Mouse (Mus musculus) liver, embryonic 12.5 days (tissue): ENCODE measurements around the gene Ugt2b1. TPM values are rescaled to one million over a fixed set of nuclear protein-coding genes. Genes with fewer than 3 reads are reported as not detected.

ENCODE experiments used
- ATAC-seq: fragments of 200-750 bp; cut with Nextera tagmentation; 2 replicates; pipeline ENCODE4 v1.8.0; 2017; ENCODE audit warnings: moderate number of reproducible peaks, mild to moderate bottlenecking, moderate library complexity
- H3K27ac ChIP-seq: fragments of 300-500 bp; sonication (generic); 2 replicates; pipeline ENCODE4 v1.5.1; 2016; ENCODE audit warnings: mild to moderate bottlenecking
- H3K27me3 ChIP-seq: fragments of 300-500 bp; sonication (generic); replicated peaks from 2 replicates; pipeline ENCODE4 v1.6.1; 2016; ENCODE audit warnings: mild to moderate bottlenecking, moderate library complexity
- H3K36me3 ChIP-seq: fragments of 300-500 bp; sonication (generic); 2 replicates; pipeline ENCODE4 v1.6.1; 2016; ENCODE audit warnings: mild to moderate bottlenecking, moderate library complexity
- H3K4me1 ChIP-seq: fragments of 300-500 bp; sonication (generic); 2 replicates; pipeline ENCODE4 v1.6.1; 2016
- H3K4me2 ChIP-seq: fragments of 300-500 bp; sonication (generic); 2 replicates; pipeline ENCODE4 v1.6.1; 2016; ENCODE audit warnings: mild to moderate bottlenecking, moderate library complexity
- H3K4me3 ChIP-seq: fragments of 300-500 bp; sonication (generic); 2 replicates; pipeline ENCODE4 v1.5.1; 2016; ENCODE audit warnings: mild to moderate bottlenecking, moderate library complexity
- H3K9ac ChIP-seq: fragments of 300-500 bp; sonication (generic); 2 replicates; pipeline ENCODE4 v1.6.1; 2016; ENCODE audit warnings: mild to moderate bottlenecking, moderate library complexity
- H3K9me3 ChIP-seq: fragments of 300-500 bp; sonication (generic); replicated peaks from 2 replicates; pipeline ENCODE4 v1.6.1; 2016; ENCODE audit warnings: mild to moderate bottlenecking, moderate library complexity
- WGBS: fragments of 180-500 bp; shearing (Covaris S2); methylation state at CpG from one replicate; pipeline ENCODE4 v1.1.7; 2016; ENCODE audit not compliant: insufficient replicate concordance; 5-methylcytosine and 5-hydroxymethylcytosine counted together
- polyA plus RNA-seq: library from polyadenylated mRNA; unstranded; fragments of >200 nt; fragmentation: Nextera tagmentation; extraction: Ambion mirVana; gene quantifications from 2 replicates; pipeline ENCODE4 v1.2.1, GENCODE M21; 2016

Gene Ugt2b1
- polyA plus RNA-seq, 1 experiment from 2014 or later = 0.05 TPM

DNA sequence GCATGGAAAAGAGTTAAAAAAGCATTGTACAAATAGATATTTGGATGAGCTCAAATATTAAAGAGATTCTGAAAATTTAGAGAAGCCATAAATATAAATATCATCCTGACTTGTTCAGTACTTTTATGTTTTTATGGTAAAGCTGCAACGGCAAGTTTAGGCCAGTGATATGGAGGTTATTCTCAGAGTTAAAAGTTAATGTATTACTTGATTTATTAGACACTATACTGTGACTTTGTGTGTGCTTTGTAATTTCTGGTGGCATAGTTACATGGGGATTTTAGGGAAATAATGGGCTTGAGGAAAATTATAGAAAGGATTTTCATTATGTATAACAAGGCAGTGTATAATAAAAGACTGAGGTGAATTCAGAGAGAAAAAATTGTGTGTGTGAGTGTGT lies 39.2 kb downstream of the Ugt2b1 start:
- H3K9me3 ChIP-seq = peaks cover 7% of the 10 kb centered on the region; the same call in 1 of the 2 replicates
- no peaks in the 10 kb centered on the region for H3K27me3 ChIP-seq
- H3K9ac ChIP-seq = no peak overlapping the region
- 64% methylated on average over 1 of the region's 1 CpGs for WGBS
- no peak overlapping the region for H3K27ac ChIP-seq
- no peak for ATAC-seq
- no peaks in the 10 kb centered on the region for H3K4me1 ChIP-seq
- no peak overlapping the region for H3K4me2 ChIP-seq
- no peak overlapping the region for H3K4me3 ChIP-seq
- no peaks in the 10 kb centered on the region for H3K36me3 ChIP-seq

DNA sequence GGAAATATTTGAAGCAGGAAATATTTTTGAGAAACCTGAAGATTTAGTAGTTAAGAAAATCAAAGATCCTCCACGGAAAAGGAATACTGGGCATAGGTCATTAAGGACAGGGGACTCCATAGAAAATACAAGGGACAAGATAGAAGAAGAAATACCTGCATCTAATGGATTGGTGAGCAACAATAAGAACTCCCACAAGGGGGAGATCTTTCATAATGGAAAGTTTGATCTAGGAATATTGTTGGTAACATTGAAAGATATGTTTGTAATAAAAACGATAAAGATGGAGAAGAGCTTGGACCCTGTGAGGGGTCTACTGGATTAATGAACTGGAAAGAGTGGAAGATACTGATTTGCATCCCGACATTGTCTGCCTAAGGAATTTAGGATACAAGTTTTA lies 39.7 kb downstream of the Ugt2b1 start:
- no peak for ATAC-seq
- Histone ChIP-seq H3K36me3 (no peaks in the 10 kb centered on the region), H3K4me1 (no peaks in the 10 kb centered on the region), H3K9ac (no peak overlapping the region), H3K9me3 (peaks cover 11% of the 10 kb centered on the region; the same call in 1 of the 2 replicates), H3K4me3 (no peak overlapping the region), H3K4me2 (no peak overlapping the region), H3K27ac (no peak overlapping the region), H3K27me3 (no peaks in the 10 kb centered on the region)
- WGBS = 28% methylated on average over 3 of the region's 3 CpGs

DNA sequence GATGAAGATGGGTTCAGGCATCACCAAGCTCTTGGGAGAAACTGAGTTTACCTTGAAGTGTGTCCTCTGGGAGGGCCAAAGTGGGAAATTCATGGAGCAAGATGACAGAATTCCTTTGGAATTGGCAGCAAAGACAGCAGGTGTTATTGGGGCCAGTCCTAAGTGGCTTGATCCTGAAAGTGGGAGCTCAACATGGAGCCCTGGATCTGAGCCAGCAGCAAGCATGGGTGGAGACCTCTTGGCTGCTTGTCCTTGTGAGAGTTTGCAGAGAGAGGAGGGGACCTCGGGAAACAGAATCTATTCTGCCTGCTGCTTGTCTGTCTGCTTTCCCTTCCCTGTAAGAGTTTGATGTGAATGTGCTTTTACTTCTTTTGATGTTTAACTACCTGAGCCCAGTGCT lies 54.5 kb downstream of the Ugt2b1 start:
- H3K27me3 ChIP-seq = no peaks in the 10 kb centered on the region
- H3K27ac ChIP-seq = no peak overlapping the region
- no peak overlapping the region for H3K9ac ChIP-seq
- no peaks in the 10 kb centered on the region for H3K4me1 ChIP-seq
- no peak overlapping the region for H3K4me2 ChIP-seq
- H3K4me3 ChIP-seq = no peak overlapping the region
- H3K36me3 ChIP-seq = no peaks in the 10 kb centered on the region
- whole genome bisulfite sequencing = 20% methylated on average over 1 of the region's 1 CpGs
- no peak for ATAC-seq
- H3K9me3 ChIP-seq = no peaks in the 10 kb centered on the region

Other genes starting within 250 kb of the Ugt2b1 start
- not detected in 2 replicates for gene Tmprss11e, start 180.7 kb downstream of the Ugt2b1 start, polyA plus RNA-seq
- gene Ythdc1, start 122.3 kb downstream of the Ugt2b1 start, polyA plus RNA-seq = 23.2 and 23.9 TPM in 2 replicates
- 29.4 and 32.1 TPM in 2 replicates for gene Ugt2b34, start 19.6 kb downstream of the Ugt2b1 start, polyA plus RNA-seq
- gene Ugt2b35, start 74.3 kb upstream of the Ugt2b1 start, polyA plus RNA-seq = 0.32 and 0.51 TPM in 2 replicates
- 2.9 and 3.0 TPM in 2 replicates for gene Ugt2b36, start 166.0 kb upstream of the Ugt2b1 start, polyA plus RNA-seq
- 3.5 and 3.8 TPM in 2 replicates for gene Ugt2b5, start 213.8 kb upstream of the Ugt2b1 start, polyA plus RNA-seq